Mouse (Mus musculus) testis, postnatal 10 days (tissue): ENCODE measurements around the gene Vmn1r120.
"Not testable (repeated sequence)": the region's sequence is repeated elsewhere in the genome, so short reads cannot be mapped to it uniquely, and the experiment has no call there.

Experiments used
- DNase-seq: peaks from one replicate; pipeline ENCODE4 v3.0.0; 2021; ENCODE audit warnings: low spot score

Gene Vmn1r120

GRCm38 (mm10) chr7:21053684-21054083 is at the start of gene Vmn1r120:
TSS of gene Vmn1r120 (minus strand) at chr7:21053784.
- DNase-seq: not testable (repeated sequence)

- not testable (repeated sequence) for DNase-seq
Measured at GRCm38 (mm10) chr7:21098413-21098812, 44.8 kb upstream of the Vmn1r120 start, which contains the start of gene Vmn1r121. TSS of gene Vmn1r121 (minus strand) at chr7:21098513.

GRCm38 (mm10) chr7:21012355-21012754 is 41.2 kb downstream of the Vmn1r120 start, which contains the start of gene Vmn1r119:
TSS of gene Vmn1r119 (minus strand) at chr7:21012455.
- DNase-seq: not testable (repeated sequence)
